Mouse (Mus musculus) layer of hippocampus, adult 2 months (tissue): ENCODE data around the gene Rasgrp3. TPM values are rescaled to one million over a fixed set of nuclear protein-coding genes. Genes with fewer than 3 reads are reported as not detected.

Experiments used
- DNase-seq, 2 experiments: peaks; one replicate each; pipeline ENCODE4 v3.0.0; 2022; ENCODE audit warnings: low spot score in 2 of 2
- H3K27ac ChIP-seq: fragments of 200-600 bp; 2 replicates; pipeline ENCODE4 v1.8.1; 2022
- H3K4me3 ChIP-seq: fragments of 200-600 bp; 2 replicates; pipeline ENCODE4 v1.8.1; 2022; ENCODE audit warnings: mild to moderate bottlenecking
- CTCF ChIP-seq: fragments of 200-600 bp; conservative IDR thresholded peaks from 2 replicates; pipeline ENCODE4 v1.8.1; 2022; ENCODE audit warnings: antibody characterized with exemption, mild to moderate bottlenecking, moderate library complexity
- total RNA-seq, 2 experiments: library from RNA; stranded (reverse); gene quantifications; 2 replicates each; pipeline ENCODE4 v1.2.3; 2021

Gene Rasgrp3
- total RNA-seq, 2 experiments from 2014 or later = 8.3 to 10.5 TPM

- Histone ChIP-seq H3K27ac (peak overlapping the region; percentile 36; the same call in 1 of the 2 replicates), H3K4me3 (no peak overlapping the region)
- no peak for DNase-seq
- no peak for TF ChIP-seq CTCF
Observed at GRCm38 (mm10) chr17:75478836-75479235, 43.1 kb downstream of the Rasgrp3 start.

GRCm38 (mm10) chr17:75479663-75480062 is 44.0 kb downstream of the Rasgrp3 start:
- Histone ChIP-seq H3K4me3 (no peak overlapping the region), H3K27ac (no peak overlapping the region)
- DNase-seq = no peak
- TF ChIP-seq CTCF = no peak

- TF ChIP-seq CTCF = no peak
- DNase-seq = no peak
- Histone ChIP-seq H3K4me3 (no peak overlapping the region), H3K27ac (no peak overlapping the region)
Observed at GRCm38 (mm10) chr17:75480379-75480778, 44.7 kb downstream of the Rasgrp3 start.

GRCm38 (mm10) chr17:75486205-75486604 is 50.5 kb downstream of the Rasgrp3 start:
- peak in 1 of 2 experiments; percentile 20 for DNase-seq
- TF ChIP-seq CTCF = no peak
- Histone ChIP-seq H3K27ac (peak overlapping the region; percentile 81), H3K4me3 (no peak overlapping the region)

GRCm38 (mm10) chr17:75495213-75495612 is 59.5 kb downstream of the Rasgrp3 start:
- H3K27ac ChIP-seq = no peak overlapping the region
- no peak for DNase-seq
- H3K4me3 ChIP-seq = no peak overlapping the region
- TF ChIP-seq CTCF = no peak

- Histone ChIP-seq H3K4me3 (no peak overlapping the region), H3K27ac (no peak overlapping the region)
- TF ChIP-seq CTCF = no peak
- no peak for DNase-seq
Observed at GRCm38 (mm10) chr17:75498241-75498651, 62.5 kb downstream of the Rasgrp3 start.

- no peak for TF ChIP-seq CTCF
- Histone ChIP-seq H3K27ac (no peak overlapping the region), H3K4me3 (no peak overlapping the region)
- no peak for DNase-seq
Observed at GRCm38 (mm10) chr17:75503031-75503430, 67.3 kb downstream of the Rasgrp3 start.

GRCm38 (mm10) chr17:75505053-75505452 is 69.4 kb downstream of the Rasgrp3 start:
- Histone ChIP-seq H3K4me3 (no peak overlapping the region), H3K27ac (no peak overlapping the region)
- no peak for DNase-seq
- TF ChIP-seq CTCF = no peak

- TF ChIP-seq CTCF = no peak
- no peak overlapping the region for H3K4me3 ChIP-seq
- no peak overlapping the region for H3K27ac ChIP-seq
- DNase-seq = no peak
Observed at GRCm38 (mm10) chr17:75506097-75506675, 70.5 kb downstream of the Rasgrp3 start.

GRCm38 (mm10) chr17:75506708-75507641 is 71.3 kb downstream of the Rasgrp3 start:
- no peak overlapping the region for H3K4me3 ChIP-seq
- DNase-seq = no peak
- no peak for TF ChIP-seq CTCF
- no peak overlapping the region for H3K27ac ChIP-seq

GRCm38 (mm10) chr17:75509257-75509656 is 73.6 kb downstream of the Rasgrp3 start:
- DNase-seq = no peak
- TF ChIP-seq CTCF = no peak
- H3K4me3 ChIP-seq = no peak overlapping the region
- H3K27ac ChIP-seq = no peak overlapping the region

GRCm38 (mm10) chr17:75516591-75516990 is 80.9 kb downstream of the Rasgrp3 start:
- no peak for DNase-seq
- Histone ChIP-seq H3K27ac (no peak overlapping the region), H3K4me3 (no peak overlapping the region)
- TF ChIP-seq CTCF = no peak

GRCm38 (mm10) chr17:75518181-75518901 is 82.6 kb downstream of the Rasgrp3 start:
- TF ChIP-seq CTCF = no peak
- Histone ChIP-seq H3K4me3 (no peak overlapping the region), H3K27ac (no peak overlapping the region)
- DNase-seq = no peak
